Mouse (Mus musculus) megakaryocyte, embryonic 14.5 days (primary cell): Measurements from ENCODE around the gene Bhlhe40. TPM values are rescaled to one million over a fixed set of nuclear protein-coding genes. Genes with fewer than 3 reads are reported as not detected.

Experiments
- H3K27me3 ChIP-seq: replicated peaks from 2 replicates; pipeline ENCODE3; 2012; ENCODE audit warnings: inconsistent platforms
- H3K36me3 ChIP-seq: replicated peaks from 2 replicates; pipeline ENCODE3; 2012; ENCODE audit warnings: low read length, inconsistent platforms, mixed read lengths
- H3K4me1 ChIP-seq: 2 replicates; pipeline ENCODE4 v1.6.1; 2012; ENCODE audit warnings: inconsistent platforms
- H3K4me3 ChIP-seq: replicated peaks from 2 replicates; pipeline ENCODE3; 2012; ENCODE audit warnings: moderate library complexity, mild to moderate bottlenecking, inconsistent platforms
- H3K9me3 ChIP-seq: 2 replicates; pipeline ENCODE4 v1.6.1; 2012; ENCODE audit warnings: inconsistent platforms
- FLI1 ChIP-seq: IDR thresholded peaks from 2 replicates; pipeline ENCODE4 v1.6.1; 2012; ENCODE audit warnings: low read length, inconsistent platforms, mixed read lengths
- GATA1 ChIP-seq: IDR thresholded peaks from 3 replicates; pipeline ENCODE4 v1.6.1; 2012; ENCODE audit warnings: mixed read lengths, low read length, inconsistent platforms, borderline replicate concordance
- polyA plus RNA-seq: library from polyadenylated mRNA; stranded (reverse); fragments of >175 nt; gene quantifications from 2 replicates; pipeline ENCODE4 v1.2.3, GENCODE M21; 2012; ENCODE audit warnings: low replicate concordance; ENCODE audit not compliant: insufficient read depth

Bhlhe40 gene
- polyA plus RNA-seq, 1 experiment = 24.0 TPM

DNA sequence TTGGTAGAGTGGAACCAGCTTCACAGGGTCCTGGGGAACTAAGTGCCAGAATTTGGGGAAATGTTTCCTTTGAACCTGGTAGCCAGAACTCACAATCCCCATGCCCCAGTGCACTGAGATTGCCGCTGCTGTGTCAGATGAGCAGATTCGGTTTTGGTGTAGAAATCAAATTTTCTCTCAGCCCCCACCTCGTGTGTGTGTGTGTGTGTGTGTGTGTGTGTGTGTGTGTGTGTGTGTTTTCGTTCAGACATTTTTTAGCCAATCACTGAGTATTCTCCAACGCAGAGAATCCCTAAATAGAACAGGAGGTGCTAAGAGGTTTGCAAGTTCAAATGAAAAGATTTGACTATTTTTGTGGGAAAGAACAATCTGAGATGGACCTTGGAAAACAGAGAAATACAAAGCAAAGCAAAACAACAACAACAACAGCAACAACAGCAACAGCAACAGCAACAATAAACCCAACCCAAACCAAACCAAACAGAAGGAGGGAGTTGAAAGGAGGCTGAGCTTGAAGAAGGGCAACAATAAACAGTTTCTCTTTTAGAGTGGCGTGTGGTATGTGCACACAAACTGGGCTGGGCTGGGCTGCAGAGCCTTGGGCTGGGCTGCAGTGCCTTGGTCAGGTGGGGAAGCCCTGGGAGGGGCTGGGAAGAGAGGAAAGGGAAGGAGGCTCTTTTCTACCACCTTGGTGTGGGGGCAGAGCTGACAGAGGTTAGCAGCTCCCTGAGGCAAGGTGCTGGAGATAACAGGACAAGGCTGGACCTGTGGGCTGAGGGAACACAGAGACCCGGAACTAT lies 52.9 kb downstream of the Bhlhe40 start:
- Histone ChIP-seq H3K36me3 (no peaks in the 10 kb centered on the region), H3K9me3 (no peaks in the 10 kb centered on the region), H3K4me3 (no peak overlapping the region), H3K4me1 (peaks cover 23% of the 10 kb centered on the region), H3K27me3 (peaks cover 12% of the 10 kb centered on the region)
- TF ChIP-seq FLI1 (no peak), GATA1 (no peak)

Other genes with a start within 250 kb of the Bhlhe40 start
- gene Arl8b, start 122.5 kb downstream of the Bhlhe40 start, polyA plus RNA-seq = 4.7 and 9.1 TPM in 2 replicates
- gene Edem1, start 168.0 kb downstream of the Bhlhe40 start, polyA plus RNA-seq = 26.4 and 31.0 TPM in 2 replicates